Mouse (Mus musculus): ENCODE measurements at regions not wholly inside any gene's neighbourhood (a gene's known extent, or its start where the extent isn't known, plus 50 kb on each side); places are given as distances from the start of the nearest gene placed in this dataset.

- TF ChIP-seq POLR2A (IDR thresholded peaks at IDR 0.05; ENCODE audit: control insufficient read depth, extremely low read depth, insufficient read depth, low read length, poor library complexity) (no peak), CTCF (IDR thresholded peaks at IDR 0.05; ENCODE audit: borderline replicate concordance, control insufficient read depth, extremely low read depth, insufficient read depth, low read length, poor library complexity) (no peak)
These were observed 209.9 kb downstream of the Med10 start for GRCm38 (mm10) chr13:70012123-70012522.
